Mouse (Mus musculus) lung, adult 2 months (tissue): ENCODE results near the gene Zfp771. TPM values are rescaled to one million over a fixed set of nuclear protein-coding genes. Genes with fewer than 3 reads are reported as not detected.

Experiments used
- DNase-seq: peaks from one replicate; pipeline ENCODE4 v3.0.0; 2022
- H3K4me1 ChIP-seq: fragments of 200-500 bp; 2 replicates; pipeline ENCODE4 v1.6.1; 2011; ENCODE audit warnings: low read length; ENCODE audit not compliant: control insufficient read depth, insufficient read depth
- H3K4me3 ChIP-seq: fragments of 200-500 bp; replicated peaks from 2 replicates; pipeline ENCODE3; 2011; ENCODE audit warnings: low read depth, mild to moderate bottlenecking, control low read depth, low read length; ENCODE audit errors: extremely low read depth
- CTCF ChIP-seq: fragments of 200-500 bp; IDR thresholded peaks from 2 replicates; pipeline ENCODE4 v1.5.1; 2011; ENCODE audit warnings: mild to moderate bottlenecking, low read length, control low read depth; ENCODE audit not compliant: insufficient read depth
- POLR2A ChIP-seq: fragments of 200-500 bp; IDR thresholded peaks from 2 replicates; pipeline ENCODE4 v1.6.1; 2011; ENCODE audit warnings: low read depth, mild to moderate bottlenecking, control low read depth, low read length, borderline replicate concordance; ENCODE audit errors: extremely low read depth
- WGBS: fragments of 180-500 bp; shearing (Covaris S2); methylation state at CpG from one replicate; pipeline ENCODE4 v1.1.7; 2018; 5-methylcytosine and 5-hydroxymethylcytosine counted together
- polyA plus RNA-seq: library from polyadenylated mRNA; depleted of rRNA; stranded (reverse); fragments of >200 nt; gene quantifications from 2 replicates; pipeline ENCODE4 v1.2.3, GENCODE M21; 2012

Zfp771 gene
- polyA plus RNA-seq, 1 experiment = 57.4 TPM

DNA sequence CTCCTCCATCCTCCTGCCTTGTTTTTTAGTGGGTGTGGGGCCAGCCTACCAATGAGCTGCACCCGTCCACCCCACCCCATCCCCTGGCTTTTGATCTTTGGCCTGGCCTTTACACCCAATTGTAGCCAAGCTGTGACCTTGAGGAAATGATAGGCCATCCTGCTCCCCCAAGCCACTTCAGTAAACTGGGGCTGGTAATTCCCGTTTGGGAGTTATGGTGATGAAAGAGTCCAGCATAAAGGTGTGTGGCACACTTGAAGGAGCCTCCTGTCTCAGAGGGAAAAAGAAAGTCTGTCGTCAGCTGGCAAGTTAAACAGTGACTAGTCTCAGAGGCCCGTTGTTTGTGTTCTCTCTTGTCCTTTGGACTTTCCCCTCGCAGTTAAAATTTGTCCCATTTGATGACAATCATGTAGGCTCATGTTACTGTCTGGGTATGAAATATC, 32.5 kb downstream of the Zfp771 start:
- peaks cover 9% of the 10 kb centered on the region for H3K4me1 ChIP-seq
- H3K4me3 ChIP-seq = no peak overlapping the region
- TF ChIP-seq POLR2A (no peak), CTCF (no peak)
- 51% methylated on average over 5 of the region's 5 CpGs for WGBS
- DNase-seq = no peak

DNA sequence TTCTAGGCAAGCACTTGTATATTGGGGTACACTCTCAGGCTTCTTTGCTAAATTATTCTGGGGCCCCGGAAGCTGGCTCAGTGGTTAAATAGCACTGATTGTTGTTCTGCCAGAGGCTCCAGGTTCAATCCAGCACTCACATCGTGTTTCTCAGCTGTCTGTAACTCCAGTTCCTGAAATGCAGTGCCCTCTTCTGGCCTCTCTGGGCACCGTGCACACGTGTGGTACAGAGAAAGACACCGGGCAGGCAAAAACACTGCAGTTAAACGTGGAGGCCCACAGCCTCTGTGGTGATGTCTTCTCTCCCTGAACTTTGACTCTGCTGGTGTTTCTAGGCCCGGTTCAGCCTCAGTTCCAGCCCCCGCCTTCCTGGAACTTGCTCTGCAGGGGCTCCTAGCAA, 34.2 kb downstream of the Zfp771 start:
- Histone ChIP-seq H3K4me1 (no peaks in the 10 kb centered on the region; the same call in 1 of the 2 replicates), H3K4me3 (no peak overlapping the region)
- 19% methylated on average over 8 of the region's 8 CpGs for WGBS
- no peak for TF ChIP-seq POLR2A
- TF ChIP-seq CTCF = peak; percentile 75
- DNase-seq = no peak

DNA sequence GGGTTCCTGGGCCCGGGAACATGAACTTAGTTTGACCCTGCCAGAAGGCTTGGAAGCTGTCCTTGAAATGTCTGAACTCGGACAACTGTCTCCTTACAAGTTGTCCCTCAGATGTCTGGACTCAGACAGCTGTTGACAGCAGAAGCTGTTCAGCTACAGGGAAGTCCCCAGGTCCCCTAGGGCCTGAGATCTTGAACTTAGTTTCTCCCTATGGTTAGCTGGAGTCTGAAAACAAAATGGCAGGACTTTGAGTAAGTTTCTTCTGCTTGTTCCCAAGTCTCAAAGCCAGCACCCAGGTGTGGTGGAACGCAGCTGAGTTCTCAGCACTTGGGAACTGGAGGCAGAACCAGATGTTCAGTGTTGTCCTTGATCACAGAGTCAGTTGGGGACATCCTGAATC, 36.0 kb downstream of the Zfp771 start:
- TF ChIP-seq POLR2A (no peak), CTCF (no peak)
- Histone ChIP-seq H3K4me1 (no peaks in the 10 kb centered on the region), H3K4me3 (no peak overlapping the region)
- DNase-seq = no peak
- 50% methylated on average over 3 of the region's 3 CpGs for WGBS

DNA sequence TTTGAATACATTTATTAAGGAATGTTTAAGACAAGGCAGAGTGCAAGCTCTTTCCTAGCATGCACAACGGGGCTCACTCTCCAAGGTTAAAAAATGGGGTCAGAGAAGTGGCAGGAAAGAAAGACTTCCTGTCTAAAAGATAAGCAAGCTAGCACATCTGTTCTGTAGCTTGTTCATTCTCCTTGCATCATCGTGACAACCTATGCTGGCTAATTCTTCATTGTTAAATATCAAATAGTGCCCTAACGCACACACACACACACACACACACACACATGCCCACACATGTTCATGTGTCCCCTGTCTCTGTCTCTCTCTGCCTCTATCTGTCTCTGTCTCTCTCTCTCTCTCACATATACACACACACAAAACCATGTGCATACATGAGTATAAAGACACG, 37.0 kb downstream of the Zfp771 start:
- Histone ChIP-seq H3K4me3 (no peak overlapping the region), H3K4me1 (no peaks in the 10 kb centered on the region)
- TF ChIP-seq POLR2A (no peak), CTCF (no peak)
- DNase-seq = no peak
- 31% methylated on average over 4 of the region's 4 CpGs for WGBS

DNA sequence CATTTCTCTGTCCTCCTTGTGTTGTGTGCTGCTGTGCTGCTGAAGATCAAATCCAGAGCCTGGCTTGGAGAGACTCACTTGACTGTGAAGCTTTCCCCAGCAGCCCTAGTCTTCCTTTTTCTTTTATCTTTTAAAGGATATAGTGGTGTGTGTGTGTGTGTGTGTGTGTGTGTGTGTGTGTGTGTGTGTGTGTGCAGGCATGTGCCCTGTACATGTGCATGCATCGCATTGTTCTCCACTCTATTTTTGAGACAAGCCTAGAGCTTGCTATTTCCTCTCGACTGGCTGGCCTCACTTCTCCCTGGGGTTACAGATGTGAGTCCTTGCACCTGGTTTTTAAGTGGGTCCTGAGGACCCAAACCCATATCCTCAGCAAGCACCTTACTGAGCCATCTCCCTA, 38.1 kb downstream of the Zfp771 start:
- H3K4me1 ChIP-seq = no peaks in the 10 kb centered on the region
- no peak for DNase-seq

DNA sequence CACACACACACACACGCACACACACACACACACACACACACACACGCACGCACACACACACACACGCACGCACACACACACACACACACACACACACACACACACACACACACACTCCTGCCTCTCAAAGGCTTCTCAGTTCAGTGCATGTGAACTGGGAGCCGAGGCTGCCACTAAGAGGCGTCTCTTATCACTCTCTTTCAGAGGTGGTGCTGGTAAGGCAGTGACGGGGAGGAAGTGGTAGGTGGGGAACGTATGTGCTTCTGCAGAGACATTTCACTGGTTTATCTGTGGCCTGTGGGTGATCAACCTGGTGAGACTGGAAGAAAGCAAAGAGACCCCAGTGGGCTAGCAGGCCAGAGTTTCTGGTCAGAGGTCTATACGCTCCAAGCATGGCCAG, 41.1 kb downstream of the Zfp771 start:
- DNase-seq = no peak
- H3K4me3 ChIP-seq = no peak overlapping the region
- WGBS = 61% methylated on average over 6 of the region's 10 CpGs
- TF ChIP-seq POLR2A (no peak), CTCF (no peak)
- no peaks in the 10 kb centered on the region for H3K4me1 ChIP-seq

More for the DNA sequence above, 38.1 kb downstream of the Zfp771 start:
- H3K4me3 ChIP-seq = no peak overlapping the region
- TF ChIP-seq POLR2A (no peak), CTCF (no peak)
- 49% methylated on average over 2 of the region's 2 CpGs for WGBS

DNA sequence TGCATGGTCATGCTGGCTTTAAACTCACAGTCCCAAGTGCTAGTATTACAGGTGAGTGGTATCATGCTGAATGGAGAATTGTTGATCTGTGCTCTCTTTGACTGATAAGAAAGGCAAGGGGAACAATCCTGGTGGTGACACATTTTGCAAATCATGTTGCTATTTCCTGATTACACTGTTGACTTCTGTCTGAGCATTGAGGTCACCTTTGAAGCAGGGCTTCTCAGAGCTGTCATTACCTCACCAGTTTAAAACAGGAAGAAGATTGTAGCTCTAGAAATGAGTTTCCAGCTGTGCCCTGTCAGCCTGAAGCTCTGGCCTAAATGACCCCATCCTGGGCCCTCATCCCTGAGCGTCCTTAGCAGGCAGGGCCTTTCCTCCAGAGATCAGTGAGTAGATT, 43.9 kb downstream of the Zfp771 start:
- Histone ChIP-seq H3K4me3 (no peak overlapping the region), H3K4me1 (no peaks in the 10 kb centered on the region)
- no peak for DNase-seq
- WGBS = 76% methylated on average over 1 of the region's 1 CpGs
- no peak for TF ChIP-seq POLR2A
- TF ChIP-seq CTCF = no peak

DNA sequence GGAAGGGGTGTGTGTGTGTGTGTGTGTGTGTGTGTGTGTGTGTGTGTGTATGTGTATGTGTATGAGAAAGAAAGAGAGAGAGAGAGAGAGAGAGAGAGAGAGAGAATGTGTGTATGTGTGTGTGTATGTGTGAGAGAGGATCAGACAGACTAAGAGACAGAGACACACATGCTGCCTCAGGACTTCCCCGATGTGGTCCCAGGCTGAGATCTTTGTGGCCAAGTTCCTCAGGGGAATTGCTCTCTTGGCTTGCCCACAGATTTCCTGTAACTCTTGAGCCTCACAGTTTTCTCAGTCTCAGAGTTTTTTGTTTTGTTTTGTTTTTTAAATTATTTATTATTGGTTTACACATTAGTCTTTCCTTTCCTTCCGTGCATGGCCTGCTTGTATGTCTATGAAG, 45.2 kb downstream of the Zfp771 start:
- DNase-seq = no peak
- Histone ChIP-seq H3K4me3 (no peak overlapping the region), H3K4me1 (no peaks in the 10 kb centered on the region)
- WGBS = 66% methylated on average over 2 of the region's 2 CpGs
- no peak for TF ChIP-seq CTCF
- TF ChIP-seq POLR2A = no peak

DNA sequence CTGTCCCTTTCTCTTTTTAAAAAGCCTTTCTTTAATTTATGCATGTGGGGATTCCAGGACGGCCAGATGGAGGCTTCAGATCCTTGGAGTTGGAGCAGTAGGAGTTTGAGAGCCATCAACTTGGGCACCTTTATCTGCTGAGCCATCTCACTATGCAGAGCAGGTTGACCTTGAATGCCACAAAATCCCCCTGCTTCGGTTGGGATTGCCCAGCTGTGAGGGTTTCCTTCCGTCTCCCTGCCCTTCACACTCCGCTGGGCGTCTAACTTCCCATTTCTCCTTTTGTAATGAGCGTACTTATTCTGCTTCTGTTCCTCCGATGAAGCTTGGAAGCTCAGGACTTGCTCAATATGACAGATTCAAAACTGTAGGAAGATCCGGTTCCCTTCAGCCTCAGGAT, 46.1 kb downstream of the Zfp771 start:
- H3K4me1 ChIP-seq = no peaks in the 10 kb centered on the region
- no peak for DNase-seq
- no peak overlapping the region for H3K4me3 ChIP-seq
- WGBS = 60% methylated on average over 8 of the region's 8 CpGs
- TF ChIP-seq CTCF (no peak), POLR2A (no peak)

DNA sequence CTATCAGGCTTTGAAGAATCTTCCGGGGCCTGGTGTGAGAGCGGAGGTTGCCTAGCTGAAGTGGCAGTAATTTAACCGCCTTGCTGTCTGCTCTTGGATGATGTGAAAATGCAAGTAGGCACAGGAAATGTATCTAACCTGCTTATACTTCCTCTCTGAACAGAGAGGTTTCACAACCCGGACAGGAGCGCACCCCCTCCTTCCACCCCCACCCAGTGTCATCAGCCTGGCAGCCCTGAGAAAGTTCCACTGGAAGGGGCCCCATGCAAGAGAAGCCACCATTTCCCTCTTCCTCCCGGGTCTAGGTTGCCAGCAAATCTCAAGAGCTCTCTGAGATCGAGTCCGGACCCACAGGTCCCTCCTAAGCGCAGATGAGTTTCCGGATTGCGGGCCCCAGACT, 52.0 kb downstream of the Zfp771 start, which contains the start of gene Itgal:
TSS of gene Itgal (plus strand) at position 163 of the 400 bp plus-strand sequence.
- DNase-seq = no peak

DNA sequence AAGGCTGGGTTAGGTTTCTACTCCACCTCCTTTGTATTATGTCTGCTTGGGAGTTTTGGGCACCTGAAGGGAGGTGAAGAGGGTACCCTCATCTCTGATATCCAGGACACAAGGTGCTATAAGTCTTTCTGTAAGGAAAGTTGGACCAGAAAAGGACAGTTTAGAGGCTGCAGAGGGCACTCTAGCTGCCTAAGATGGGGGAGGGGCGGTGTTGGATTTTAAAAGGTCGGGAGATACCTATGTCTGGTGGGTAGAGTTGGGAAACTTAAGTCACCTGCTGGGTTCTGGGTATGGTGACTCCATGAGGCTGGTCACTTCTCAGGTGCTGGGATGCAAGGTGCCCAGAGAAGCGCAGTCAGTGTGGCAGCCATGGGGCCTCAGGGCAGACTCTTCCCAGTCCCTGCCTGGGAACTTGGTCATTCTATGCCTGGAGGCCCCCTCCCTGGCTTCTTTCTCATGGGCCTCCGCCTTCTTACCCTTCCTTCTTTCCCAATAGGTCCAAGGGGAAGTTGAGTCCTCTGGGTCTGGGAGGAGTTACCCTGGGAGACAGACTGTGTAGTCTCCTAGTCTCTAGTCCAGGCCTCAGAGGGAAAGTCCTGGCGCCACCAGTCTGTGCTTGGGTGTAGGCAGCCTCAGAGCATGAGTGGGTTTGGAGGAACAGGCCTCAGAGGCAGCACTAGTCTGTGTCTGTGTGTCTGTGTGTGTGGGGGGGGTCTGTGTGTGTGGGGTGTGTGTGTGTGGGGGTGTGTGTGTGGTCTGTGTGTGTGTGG, 52.9 kb downstream of the Zfp771 start:
- Histone ChIP-seq H3K4me3 (peak overlapping the region; percentile 20), H3K4me1 (no peaks in the 10 kb centered on the region)
- TF ChIP-seq POLR2A = no peak
- TF ChIP-seq CTCF = no peak
- DNase-seq = no peak
- 82% methylated on average over 5 of the region's 5 CpGs for WGBS

More for the DNA sequence above, 52.0 kb downstream of the Zfp771 start, which contains the start of gene Itgal:
- H3K4me1 ChIP-seq = no peaks in the 10 kb centered on the region
- WGBS = 57% methylated on average over 11 of the region's 11 CpGs
- H3K4me3 ChIP-seq = peak within 1 kb of the TSS; percentile 25
- TF ChIP-seq POLR2A (no peak), CTCF (no peak)
